Mouse (Mus musculus): ENCODE data around the gene Aipl1. TPM values are rescaled to one million over a fixed set of nuclear protein-coding genes. Genes with fewer than 3 reads are reported as not detected.

The Aipl1 gene
- polyA plus RNA-seq, 2 experiments = 0.28 TPM; not detected in 1

GRCm38 (mm10) chr11:72067326-72067725 is 30.0 kb upstream of the Aipl1 start:
- ATAC-seq (ENCODE audit: low FRiP score, low read depth) (no peak), DNase-seq (ENCODE audit: low spot score) (no peak)
- 31% methylated on average over 5 of the region's 5 CpGs for WGBS
- Histone ChIP-seq H3K4me3 (replicated peaks; ENCODE audit: low read length) (no peak overlapping the region), H3K27ac (replicated peaks; ENCODE audit: low read depth, low read length) (no peak overlapping the region), H3K9me3 (ENCODE audit: control insufficient read depth, low read length) (peaks cover 15% of the 10 kb centered on the region; the same call in 1 of the 2 replicates), H3K27me3 (ENCODE audit: control insufficient read depth, insufficient read depth, low read length) (no peaks in the 10 kb centered on the region), H3K9ac (ENCODE audit: low read depth, low read length, severe bottlenecking) (no peak overlapping the region), H3K4me2 (replicated peaks; ENCODE audit: low read depth, low read length, severe bottlenecking) (no peak overlapping the region), H3K36me3 (ENCODE audit: control insufficient read depth, insufficient read depth, low read length) (no peaks in the 10 kb centered on the region), H3K4me1 (ENCODE audit: control insufficient read depth, insufficient read depth, low read length) (no peaks in the 10 kb centered on the region)
- TF ChIP-seq POLR2A (IDR thresholded peaks at IDR 0.05; ENCODE audit: borderline replicate concordance, extremely low read depth, insufficient read depth, insufficient read length) = no peak

DNA sequence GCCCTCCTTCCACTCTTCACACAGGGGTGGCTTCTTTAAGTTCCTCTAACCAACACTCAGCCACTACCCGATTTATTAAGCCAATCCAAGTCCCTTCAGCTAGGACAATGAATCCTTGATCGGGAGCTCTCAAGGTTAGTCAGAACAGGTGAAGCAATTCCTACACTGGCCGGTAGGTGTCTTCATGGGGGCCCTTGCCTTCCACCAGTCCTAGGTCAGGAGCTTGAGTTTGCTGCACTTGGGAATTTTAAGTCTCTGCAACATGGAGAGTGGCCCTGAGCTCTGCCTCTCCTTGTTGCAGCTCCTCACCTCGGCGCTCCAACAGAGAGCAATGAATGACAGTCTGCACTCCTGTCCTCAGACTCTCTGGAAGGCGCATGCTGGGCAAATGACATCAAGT is 29.0 kb upstream of the Aipl1 start:
- DNase-seq (ENCODE audit: low spot score) (no peak), ATAC-seq (ENCODE audit: low FRiP score, low read depth) (no peak)
- Histone ChIP-seq H3K9ac (ENCODE audit: low read depth, low read length, severe bottlenecking) (no peak overlapping the region), H3K9me3 (ENCODE audit: control insufficient read depth, low read length) (peaks cover 15% of the 10 kb centered on the region; the same call in 1 of the 2 replicates), H3K4me2 (replicated peaks; ENCODE audit: low read depth, low read length, severe bottlenecking) (no peak overlapping the region), H3K27ac (replicated peaks; ENCODE audit: low read depth, low read length) (no peak overlapping the region), H3K4me1 (ENCODE audit: control insufficient read depth, insufficient read depth, low read length) (no peaks in the 10 kb centered on the region), H3K27me3 (ENCODE audit: control insufficient read depth, insufficient read depth, low read length) (no peaks in the 10 kb centered on the region), H3K4me3 (replicated peaks; ENCODE audit: low read length) (no peak overlapping the region), H3K36me3 (ENCODE audit: control insufficient read depth, insufficient read depth, low read length) (no peaks in the 10 kb centered on the region)
- TF ChIP-seq POLR2A (IDR thresholded peaks at IDR 0.05; ENCODE audit: borderline replicate concordance, extremely low read depth, insufficient read depth, insufficient read length) = no peak
- WGBS = 34% methylated on average over 6 of the region's 6 CpGs

DNA sequence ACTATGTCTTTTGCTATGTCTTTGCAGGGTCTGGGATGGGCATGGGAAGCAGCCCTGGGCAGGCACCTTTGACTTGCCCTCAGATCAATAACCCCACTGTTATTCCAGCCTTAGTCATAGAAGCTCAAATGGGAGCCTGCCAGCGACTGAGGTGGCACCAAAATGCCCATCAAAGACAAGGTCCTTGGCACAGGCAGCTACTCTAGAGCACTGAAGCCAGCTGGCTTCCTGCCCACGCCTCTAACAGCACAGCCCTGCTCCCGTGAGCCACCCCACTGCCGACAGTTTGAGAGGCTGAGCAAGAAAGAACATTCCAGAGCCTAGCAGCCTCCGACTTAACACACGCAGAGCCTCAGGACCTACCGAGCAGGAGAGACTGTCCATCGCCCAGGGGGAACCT is 27.8 kb upstream of the Aipl1 start:
- no peaks in the 10 kb centered on the region for H3K27me3 ChIP-seq (ENCODE audit: control insufficient read depth, insufficient read depth, low read length)
- no peak overlapping the region for H3K27ac ChIP-seq (replicated peaks; ENCODE audit: low read depth, low read length)
- peaks cover 15% of the 10 kb centered on the region; the same call in 1 of the 2 replicates for H3K9me3 ChIP-seq (ENCODE audit: control insufficient read depth, low read length)
- no peak overlapping the region for H3K4me3 ChIP-seq (replicated peaks; ENCODE audit: low read length)
- no peak for TF ChIP-seq POLR2A (IDR thresholded peaks at IDR 0.05; ENCODE audit: borderline replicate concordance, extremely low read depth, insufficient read depth, insufficient read length)
- no peak overlapping the region for H3K4me2 ChIP-seq (replicated peaks; ENCODE audit: low read depth, low read length, severe bottlenecking)
- no peak for DNase-seq (ENCODE audit: low spot score)
- no peaks in the 10 kb centered on the region for H3K36me3 ChIP-seq (ENCODE audit: control insufficient read depth, insufficient read depth, low read length)
- H3K9ac ChIP-seq (ENCODE audit: low read depth, low read length, severe bottlenecking) = no peak overlapping the region
- 80% methylated on average over 8 of the region's 8 CpGs for WGBS
- no peak for ATAC-seq (ENCODE audit: low FRiP score, low read depth)
- no peaks in the 10 kb centered on the region for H3K4me1 ChIP-seq (ENCODE audit: control insufficient read depth, insufficient read depth, low read length)

DNA sequence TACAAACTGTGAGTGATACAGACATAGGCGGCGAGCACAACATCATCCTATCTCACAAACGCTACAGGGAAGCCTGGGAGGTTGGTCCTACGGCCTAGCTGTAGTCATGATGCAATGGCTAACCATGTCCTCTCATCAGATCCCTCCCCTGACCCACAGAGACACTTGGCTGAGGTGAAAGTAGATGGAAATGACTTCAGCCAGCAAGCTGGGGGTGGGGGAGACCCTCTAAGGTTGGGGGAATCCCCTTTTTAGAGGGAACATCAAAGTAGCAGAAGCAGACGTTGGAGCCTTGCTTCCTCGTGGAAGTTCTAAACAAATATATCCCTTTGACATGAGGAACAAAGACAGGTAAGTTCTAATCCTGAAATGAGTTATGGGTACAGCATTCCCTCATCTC is 27.1 kb upstream of the Aipl1 start:
- Histone ChIP-seq H3K9me3 (ENCODE audit: control insufficient read depth, low read length) (peaks cover 15% of the 10 kb centered on the region; the same call in 1 of the 2 replicates), H3K4me3 (replicated peaks; ENCODE audit: low read length) (no peak overlapping the region), H3K27me3 (ENCODE audit: control insufficient read depth, insufficient read depth, low read length) (no peaks in the 10 kb centered on the region), H3K27ac (replicated peaks; ENCODE audit: low read depth, low read length) (no peak overlapping the region), H3K36me3 (ENCODE audit: control insufficient read depth, insufficient read depth, low read length) (no peaks in the 10 kb centered on the region), H3K9ac (ENCODE audit: low read depth, low read length, severe bottlenecking) (no peak overlapping the region), H3K4me2 (replicated peaks; ENCODE audit: low read depth, low read length, severe bottlenecking) (no peak overlapping the region), H3K4me1 (ENCODE audit: control insufficient read depth, insufficient read depth, low read length) (no peaks in the 10 kb centered on the region)
- ATAC-seq (ENCODE audit: low FRiP score, low read depth) = no peak
- no peak for DNase-seq (ENCODE audit: low spot score)
- WGBS = 82% methylated on average over 6 of the region's 6 CpGs
- TF ChIP-seq POLR2A (IDR thresholded peaks at IDR 0.05; ENCODE audit: borderline replicate concordance, extremely low read depth, insufficient read depth, insufficient read length) = no peak

DNA sequence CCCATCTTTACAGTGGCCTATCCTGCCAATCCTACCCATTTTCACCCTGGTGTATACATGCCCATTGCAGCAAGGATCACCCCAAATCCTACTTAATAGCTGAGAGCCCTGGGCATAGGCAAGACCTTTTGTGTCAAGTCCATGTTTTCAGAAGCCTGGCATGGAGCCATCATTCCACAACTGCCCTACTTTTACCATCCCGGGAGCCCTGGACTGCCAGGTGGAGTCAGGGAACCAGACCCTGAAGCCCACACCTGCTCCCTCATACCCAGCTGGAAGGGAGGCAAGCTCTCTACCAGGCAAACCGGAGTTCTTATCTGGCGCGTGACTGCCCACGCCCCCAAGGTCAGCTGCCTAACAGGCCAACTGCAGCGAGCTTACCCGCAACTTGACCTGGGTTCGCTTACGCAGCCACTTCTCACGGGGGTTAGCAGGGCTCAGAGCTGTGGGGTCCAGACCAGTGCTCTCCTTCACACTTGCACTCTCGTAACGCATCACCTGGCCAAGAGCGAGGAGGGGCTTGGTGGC is 23.8 kb upstream of the Aipl1 start:
- Histone ChIP-seq H3K9me3 (ENCODE audit: control insufficient read depth, low read length) (peaks cover 15% of the 10 kb centered on the region; the same call in 1 of the 2 replicates), H3K36me3 (ENCODE audit: control insufficient read depth, insufficient read depth, low read length) (no peaks in the 10 kb centered on the region), H3K4me1 (ENCODE audit: control insufficient read depth, insufficient read depth, low read length) (no peaks in the 10 kb centered on the region), H3K4me3 (replicated peaks; ENCODE audit: low read length) (no peak overlapping the region), H3K9ac (ENCODE audit: low read depth, low read length, severe bottlenecking) (no peak overlapping the region), H3K27ac (replicated peaks; ENCODE audit: low read depth, low read length) (no peak overlapping the region), H3K27me3 (ENCODE audit: control insufficient read depth, insufficient read depth, low read length) (no peaks in the 10 kb centered on the region), H3K4me2 (replicated peaks; ENCODE audit: low read depth, low read length, severe bottlenecking) (no peak overlapping the region)
- DNase-seq (ENCODE audit: low spot score) (no peak), ATAC-seq (ENCODE audit: low FRiP score, low read depth) (no peak)
- WGBS = 61% methylated on average over 13 of the region's 13 CpGs
- TF ChIP-seq POLR2A (IDR thresholded peaks at IDR 0.05; ENCODE audit: borderline replicate concordance, extremely low read depth, insufficient read depth, insufficient read length) = no peak
